Mouse (Mus musculus): ENCODE results near the gene Gpr19. TPM values are rescaled to one million over a fixed set of nuclear protein-coding genes. Genes with fewer than 3 reads are reported as not detected.

Gene Gpr19
- polyA plus RNA-seq, 1 experiment from 2014 or later, result 13.2 TPM

GRCm38 (mm10) chr6:134905811-134906210 lies 7.4 kb upstream of the Gpr19 start:
- DNase-seq (ENCODE audit: low spot score), result no peak
- H3K36me3 ChIP-seq (replicated peaks; ENCODE audit: control insufficient read depth, insufficient read depth, low read depth, low read length), result no peaks in the 10 kb centered on the region
- WGBS, result 84% methylated on average over 1 of the region's 1 CpGs
- no peak overlapping the region for H3K4me2 ChIP-seq (ENCODE audit: low read depth, low read length)
- no peaks in the 10 kb centered on the region for H3K9me3 ChIP-seq (replicated peaks; ENCODE audit: control insufficient read depth, low read length)
- no peaks in the 10 kb centered on the region for H3K27me3 ChIP-seq (ENCODE audit: control insufficient read depth, insufficient read depth, low read length)
- no peak for ATAC-seq (replicated peaks; ENCODE audit: insufficient number of reproducible peaks, low FRiP score, low TSS enrichment, low read depth)
- no peak overlapping the region for H3K4me3 ChIP-seq (ENCODE audit: low read depth, low read length)
- no peaks in the 10 kb centered on the region for H3K4me1 ChIP-seq (ENCODE audit: control insufficient read depth, insufficient read depth, low read length)
- H3K27ac ChIP-seq (replicated peaks; ENCODE audit: low read depth, low read length), result no peak overlapping the region
- H3K9ac ChIP-seq (replicated peaks; ENCODE audit: low read length), result no peak overlapping the region

DNA sequence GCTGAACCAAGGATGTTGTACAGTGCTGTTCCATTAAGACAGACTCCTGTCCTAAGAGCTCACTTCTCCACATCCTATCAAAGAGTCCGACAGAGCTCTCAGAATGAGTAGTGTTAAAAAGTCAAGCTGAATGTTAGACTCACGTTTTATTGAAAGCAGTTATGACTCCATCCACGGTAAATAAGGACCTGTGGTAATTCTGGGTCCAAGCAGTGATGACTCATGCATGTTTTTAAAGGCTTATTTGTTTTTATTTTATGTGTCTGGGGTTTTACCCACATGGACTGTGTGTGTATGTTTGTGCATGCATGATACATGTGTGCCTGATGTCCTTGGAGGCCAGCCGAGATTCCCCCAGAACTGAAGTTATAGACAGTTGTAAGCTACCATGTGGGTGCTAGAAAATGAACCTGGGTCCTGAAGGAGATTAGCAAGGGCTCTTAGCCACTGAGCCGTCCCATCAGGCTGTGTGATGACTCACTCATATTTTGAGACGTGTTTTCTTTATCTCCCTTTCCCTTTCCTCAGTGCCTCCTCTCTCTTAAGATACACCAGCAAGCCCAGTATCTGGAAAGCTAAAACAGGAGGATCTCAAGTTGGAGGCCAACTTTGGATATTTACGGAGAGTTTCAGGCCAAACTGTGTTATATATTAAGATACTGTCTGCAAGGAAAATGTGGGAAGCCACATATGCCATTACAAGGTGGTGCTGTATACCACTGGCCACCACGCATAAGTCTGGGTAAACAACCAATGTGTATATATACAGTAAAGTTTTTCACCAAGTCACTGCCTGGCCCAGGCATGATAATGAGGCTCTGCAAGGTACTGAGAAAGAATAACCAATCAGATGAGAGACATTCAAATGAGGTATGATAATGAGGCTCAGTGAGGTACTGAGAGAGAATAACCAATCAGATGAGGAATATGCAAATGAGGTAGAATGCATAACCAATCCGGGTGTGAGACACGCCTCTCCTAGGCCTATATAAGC lies 5.8 kb upstream of the Gpr19 start:
- no peaks in the 10 kb centered on the region for H3K4me1 ChIP-seq (ENCODE audit: control insufficient read depth, insufficient read depth, low read length)

GRCm38 (mm10) chr6:134903368-134903767 lies 5.0 kb upstream of the Gpr19 start:
- Histone ChIP-seq H3K4me2 (ENCODE audit: low read depth, low read length) (no peak overlapping the region), H3K27me3 (ENCODE audit: control insufficient read depth, insufficient read depth, low read length) (no peaks in the 10 kb centered on the region), H3K27ac (replicated peaks; ENCODE audit: low read depth, low read length) (no peak overlapping the region), H3K9ac (replicated peaks; ENCODE audit: low read length) (no peak overlapping the region), H3K9me3 (replicated peaks; ENCODE audit: control insufficient read depth, low read length) (no peaks in the 10 kb centered on the region), H3K4me1 (ENCODE audit: control insufficient read depth, insufficient read depth, low read length) (no peaks in the 10 kb centered on the region), H3K36me3 (replicated peaks; ENCODE audit: control insufficient read depth, insufficient read depth, low read depth, low read length) (no peaks in the 10 kb centered on the region), H3K4me3 (ENCODE audit: low read depth, low read length) (no peak overlapping the region)
- WGBS, result 83% methylated on average over 3 of the region's 4 CpGs
- DNase-seq (ENCODE audit: low spot score) (no peak), ATAC-seq (replicated peaks; ENCODE audit: insufficient number of reproducible peaks, low FRiP score, low TSS enrichment, low read depth) (no peak)

More for the DNA sequence above, 5.8 kb upstream of the Gpr19 start:
- ATAC-seq (replicated peaks; ENCODE audit: insufficient number of reproducible peaks, low FRiP score, low TSS enrichment, low read depth) (no peak), DNase-seq (ENCODE audit: low spot score) (no peak)
- no peak overlapping the region for H3K27ac ChIP-seq (replicated peaks; ENCODE audit: low read depth, low read length)
- no peak overlapping the region for H3K4me2 ChIP-seq (ENCODE audit: low read depth, low read length)
- no peaks in the 10 kb centered on the region for H3K9me3 ChIP-seq (replicated peaks; ENCODE audit: control insufficient read depth, low read length)
- no peak overlapping the region for H3K4me3 ChIP-seq (ENCODE audit: low read depth, low read length)
- H3K27me3 ChIP-seq (ENCODE audit: control insufficient read depth, insufficient read depth, low read length), result no peaks in the 10 kb centered on the region
- H3K36me3 ChIP-seq (replicated peaks; ENCODE audit: control insufficient read depth, insufficient read depth, low read depth, low read length), result no peaks in the 10 kb centered on the region
- WGBS, result 94% methylated on average over 10 of the region's 10 CpGs
- no peak overlapping the region for H3K9ac ChIP-seq (replicated peaks; ENCODE audit: low read length)

- Histone ChIP-seq H3K4me2 (ENCODE audit: low read depth, low read length) (peak overlapping the region; percentile 59), H3K27ac (replicated peaks; ENCODE audit: low read depth, low read length) (peak overlapping the region; percentile 99), H3K4me1 (ENCODE audit: control insufficient read depth, insufficient read depth, low read length) (no peaks in the 10 kb centered on the region), H3K9me3 (replicated peaks; ENCODE audit: control insufficient read depth, low read length) (no peaks in the 10 kb centered on the region), H3K4me3 (ENCODE audit: low read depth, low read length) (peak overlapping the region; percentile 58), H3K27me3 (ENCODE audit: control insufficient read depth, insufficient read depth, low read length) (no peaks in the 10 kb centered on the region), H3K9ac (replicated peaks; ENCODE audit: low read length) (peak overlapping the region; percentile 86), H3K36me3 (replicated peaks; ENCODE audit: control insufficient read depth, insufficient read depth, low read depth, low read length) (no peaks in the 10 kb centered on the region)
- under 1% methylated on average over 38 of the region's 38 CpGs for WGBS
- peak; percentile 96 for DNase-seq (ENCODE audit: low spot score)
- ATAC-seq (replicated peaks; ENCODE audit: insufficient number of reproducible peaks, low FRiP score, low TSS enrichment, low read depth), result peak; percentile 91
Observed at GRCm38 (mm10) chr6:134897443-134898094, 809 bp downstream of the Gpr19 start.

GRCm38 (mm10) chr6:134896570-134897436 lies 1.6 kb downstream of the Gpr19 start:
- peak overlapping the region; percentile 86 for H3K9ac ChIP-seq (replicated peaks; ENCODE audit: low read length)
- DNase-seq (ENCODE audit: low spot score) (no peak), ATAC-seq (replicated peaks; ENCODE audit: insufficient number of reproducible peaks, low FRiP score, low TSS enrichment, low read depth) (no peak)
- WGBS, result 57% methylated on average over 15 of the region's 15 CpGs
- peak overlapping the region; percentile 58 for H3K4me3 ChIP-seq (ENCODE audit: low read depth, low read length)
- H3K27me3 ChIP-seq (ENCODE audit: control insufficient read depth, insufficient read depth, low read length), result no peaks in the 10 kb centered on the region
- no peaks in the 10 kb centered on the region for H3K4me1 ChIP-seq (ENCODE audit: control insufficient read depth, insufficient read depth, low read length)
- no peak overlapping the region for H3K27ac ChIP-seq (replicated peaks; ENCODE audit: low read depth, low read length)
- H3K4me2 ChIP-seq (ENCODE audit: low read depth, low read length), result peak overlapping the region; percentile 59
- no peaks in the 10 kb centered on the region for H3K36me3 ChIP-seq (replicated peaks; ENCODE audit: control insufficient read depth, insufficient read depth, low read depth, low read length)
- no peaks in the 10 kb centered on the region for H3K9me3 ChIP-seq (replicated peaks; ENCODE audit: control insufficient read depth, low read length)

DNA sequence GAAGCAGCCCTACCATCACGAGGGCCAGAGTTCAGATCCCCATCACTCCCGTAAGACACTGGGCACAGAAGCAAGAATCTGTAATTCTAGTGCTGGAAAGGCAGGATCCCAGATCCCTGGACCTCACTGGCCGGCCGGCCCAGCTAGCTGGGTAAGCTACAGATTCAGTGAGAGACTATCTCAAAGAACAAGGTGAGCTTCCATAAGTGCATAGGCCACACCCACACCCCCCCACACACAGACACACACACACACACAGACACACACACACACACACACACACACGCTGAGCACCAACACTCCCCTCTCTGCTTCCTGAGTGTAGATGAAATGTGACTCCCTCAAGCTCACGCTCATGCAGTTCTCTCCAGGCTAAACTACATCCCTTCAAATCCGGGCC lies 7.9 kb downstream of the Gpr19 start:
- no peak for ATAC-seq (replicated peaks; ENCODE audit: insufficient number of reproducible peaks, low FRiP score, low TSS enrichment, low read depth)
- no peak overlapping the region for H3K27ac ChIP-seq (replicated peaks; ENCODE audit: low read depth, low read length)
- H3K4me1 ChIP-seq (ENCODE audit: control insufficient read depth, insufficient read depth, low read length), result no peaks in the 10 kb centered on the region
- H3K9ac ChIP-seq (replicated peaks; ENCODE audit: low read length), result no peak overlapping the region
- no peak overlapping the region for H3K4me2 ChIP-seq (ENCODE audit: low read depth, low read length)
- DNase-seq (ENCODE audit: low spot score), result no peak
- no peaks in the 10 kb centered on the region for H3K9me3 ChIP-seq (replicated peaks; ENCODE audit: control insufficient read depth, low read length)
- H3K4me3 ChIP-seq (ENCODE audit: low read depth, low read length), result no peak overlapping the region
- no peaks in the 10 kb centered on the region for H3K36me3 ChIP-seq (replicated peaks; ENCODE audit: control insufficient read depth, insufficient read depth, low read depth, low read length)
- no peaks in the 10 kb centered on the region for H3K27me3 ChIP-seq (ENCODE audit: control insufficient read depth, insufficient read depth, low read length)
- WGBS, result 72% methylated on average over 7 of the region's 7 CpGs

DNA sequence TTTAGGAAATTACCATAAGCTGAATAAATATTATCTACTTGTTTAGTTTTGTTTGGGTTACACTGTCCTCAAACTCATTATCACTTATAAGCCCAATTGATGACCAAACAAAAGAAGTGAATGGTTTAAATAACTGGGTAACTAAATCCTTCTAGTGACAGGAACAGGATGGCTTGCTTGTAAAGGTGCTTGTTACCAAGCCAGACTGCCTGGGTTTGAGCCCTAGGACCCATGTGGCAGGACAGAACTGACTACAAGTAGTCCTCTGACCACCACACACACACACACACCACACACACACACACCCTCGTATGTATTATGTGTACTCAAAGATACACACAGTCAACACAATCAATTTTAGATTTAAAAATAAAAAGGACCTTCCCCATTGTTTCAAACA lies 8.6 kb downstream of the Gpr19 start:
- Histone ChIP-seq H3K4me1 (ENCODE audit: control insufficient read depth, insufficient read depth, low read length) (no peaks in the 10 kb centered on the region), H3K9ac (replicated peaks; ENCODE audit: low read length) (no peak overlapping the region), H3K27ac (replicated peaks; ENCODE audit: low read depth, low read length) (no peak overlapping the region), H3K9me3 (replicated peaks; ENCODE audit: control insufficient read depth, low read length) (no peaks in the 10 kb centered on the region), H3K4me2 (ENCODE audit: low read depth, low read length) (no peak overlapping the region), H3K36me3 (replicated peaks; ENCODE audit: control insufficient read depth, insufficient read depth, low read depth, low read length) (no peaks in the 10 kb centered on the region), H3K4me3 (ENCODE audit: low read depth, low read length) (no peak overlapping the region), H3K27me3 (ENCODE audit: control insufficient read depth, insufficient read depth, low read length) (no peaks in the 10 kb centered on the region)
- ATAC-seq (replicated peaks; ENCODE audit: insufficient number of reproducible peaks, low FRiP score, low TSS enrichment, low read depth) (no peak), DNase-seq (ENCODE audit: low spot score) (no peak)
- WGBS, result 88% methylated on average over 1 of the region's 1 CpGs
